Mouse (Mus musculus) heart, adult 8-10 months (tissue): ENCODE measurements at regions not wholly inside any gene's neighbourhood (a gene's known extent, or its start where the extent isn't known, plus 50 kb on each side); places are given as distances from the start of the nearest gene placed in this dataset. TPM values are rescaled to one million over a fixed set of nuclear protein-coding genes. Genes with fewer than 3 reads are reported as not detected.

Experiments used
- DNase-seq: peaks from one replicate; pipeline ENCODE4 v3.0.0; 2022; ENCODE audit warnings: low spot score
- microRNA-seq: library from miRNA; unstranded; fragments of <30 nt; microRNA quantifications from one replicate; pipeline ENCODE4 v1.2.0, GENCODE M21; 2022

DNA sequence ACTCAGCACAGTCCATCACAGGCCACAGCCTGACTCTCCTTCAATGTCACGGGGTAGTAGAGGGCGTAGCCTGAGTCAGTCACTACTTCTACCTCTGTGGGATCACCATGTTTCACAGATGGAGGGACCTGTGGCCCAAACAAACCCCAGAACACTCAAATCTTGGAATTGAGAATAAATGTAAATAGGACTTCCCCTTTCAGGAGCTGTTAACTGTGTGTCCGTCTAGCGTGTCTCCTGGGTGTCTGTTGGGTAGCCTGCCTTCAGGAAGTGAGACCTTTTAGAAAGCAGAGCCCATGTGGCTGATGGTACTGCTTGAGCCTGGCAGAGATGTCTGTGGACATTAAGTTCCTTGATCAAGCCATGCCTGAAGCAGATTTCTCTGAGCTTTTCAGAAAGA, 87.4 kb upstream of the Smim23 start:
- DNase-seq: no peak

DNA sequence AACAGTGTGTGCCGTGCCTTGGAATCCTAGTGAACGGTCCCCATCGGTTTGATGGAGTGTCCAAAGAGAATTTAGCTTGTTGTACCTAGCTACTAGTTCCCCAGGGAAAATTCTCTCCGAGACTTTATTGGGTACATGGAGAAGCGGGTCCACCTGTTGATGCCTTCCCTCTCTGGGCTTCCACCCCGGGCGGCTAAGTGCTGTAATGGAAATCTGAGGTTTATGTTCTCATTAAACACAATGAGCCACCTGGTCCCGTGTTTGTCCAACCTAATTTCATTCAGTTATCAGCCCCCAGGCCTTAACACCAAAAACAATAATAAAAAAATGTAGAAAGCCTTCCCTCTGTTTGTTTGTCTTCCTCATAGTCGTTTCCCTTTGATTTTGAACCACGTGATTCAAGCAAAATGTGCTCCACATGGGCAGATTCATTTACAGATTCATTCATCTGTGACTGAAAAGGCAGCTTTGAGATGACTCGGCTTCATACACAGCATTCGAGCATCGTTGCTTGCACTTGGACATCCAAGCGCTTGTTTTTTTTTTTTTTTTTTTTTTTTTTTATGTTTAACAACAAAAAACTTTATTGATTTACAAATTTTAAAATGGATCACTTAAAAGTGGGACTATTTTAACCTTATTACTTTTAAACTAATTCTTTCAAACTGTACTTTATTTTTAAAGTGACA, 84.5 kb upstream of the Smim23 start:
- no peak for DNase-seq

DNA sequence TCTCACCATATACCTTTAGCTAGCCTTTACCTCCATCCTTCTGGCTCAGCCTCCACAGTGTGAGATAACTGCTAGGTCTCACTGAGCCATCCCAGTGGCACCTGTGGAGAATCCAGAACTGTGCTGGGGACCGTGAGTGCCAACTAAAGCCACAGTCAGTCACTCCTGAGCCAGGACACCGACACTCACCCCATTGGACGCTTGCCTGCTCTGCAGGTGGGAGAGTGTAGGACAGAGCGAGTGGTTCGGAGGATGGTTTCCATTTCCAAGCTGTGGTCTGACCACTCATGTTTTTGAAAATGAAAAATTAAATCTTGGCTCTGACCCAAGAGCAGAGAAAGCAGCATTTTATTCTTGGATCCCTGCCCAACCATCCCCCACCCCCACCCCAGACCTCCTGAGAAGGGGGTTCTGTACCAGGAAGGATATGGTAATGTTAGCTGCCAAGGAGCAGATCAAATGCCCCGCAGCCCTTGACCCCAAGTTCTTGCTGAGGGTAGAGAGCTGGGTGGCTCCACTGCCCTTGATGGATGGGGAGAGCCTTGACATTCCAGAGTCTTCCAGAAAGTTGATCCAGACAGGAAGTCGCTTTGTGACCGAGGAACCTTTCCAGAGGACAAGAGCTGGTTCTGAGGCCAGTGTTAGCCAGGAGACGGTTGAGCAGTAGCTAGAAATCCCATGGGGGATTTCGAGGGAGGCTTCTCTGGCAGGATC, 83.3 kb upstream of the Smim23 start:
- no peak for DNase-seq

GRCm38 (mm10) chr11:32903970-32904369, 79.6 kb upstream of the Smim23 start:
- no peak for DNase-seq

DNA sequence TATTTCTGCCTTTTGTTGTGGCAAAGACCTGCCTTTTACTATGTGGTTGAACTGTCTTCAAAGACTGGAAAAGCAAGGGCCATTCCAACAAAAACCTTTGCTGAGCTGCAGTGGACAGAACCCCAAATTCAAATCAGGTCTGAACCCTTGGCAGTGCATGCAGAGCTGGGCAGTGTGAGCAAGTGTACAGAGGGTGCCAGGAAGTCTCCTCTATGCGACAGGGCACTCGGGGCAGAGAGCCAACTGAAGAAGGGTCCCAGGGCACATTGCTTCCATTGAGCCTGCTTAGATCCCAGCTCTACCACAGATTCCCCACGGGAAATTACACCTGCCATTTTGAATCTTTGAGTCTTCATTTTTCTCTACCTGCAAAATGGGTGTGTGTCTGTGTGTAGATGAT, 79.0 kb upstream of the Smim23 start:
- DNase-seq: no peak

GRCm38 (mm10) chr11:32902923-32903322, 78.5 kb upstream of the Smim23 start:
- DNase-seq: no peak

- no peak for DNase-seq
Measured at GRCm38 (mm10) chr11:32900437-32900836, 76.0 kb upstream of the Smim23 start.

- no peak for DNase-seq
Measured at GRCm38 (mm10) chr11:32899604-32900216, 75.3 kb upstream of the Smim23 start.

DNA sequence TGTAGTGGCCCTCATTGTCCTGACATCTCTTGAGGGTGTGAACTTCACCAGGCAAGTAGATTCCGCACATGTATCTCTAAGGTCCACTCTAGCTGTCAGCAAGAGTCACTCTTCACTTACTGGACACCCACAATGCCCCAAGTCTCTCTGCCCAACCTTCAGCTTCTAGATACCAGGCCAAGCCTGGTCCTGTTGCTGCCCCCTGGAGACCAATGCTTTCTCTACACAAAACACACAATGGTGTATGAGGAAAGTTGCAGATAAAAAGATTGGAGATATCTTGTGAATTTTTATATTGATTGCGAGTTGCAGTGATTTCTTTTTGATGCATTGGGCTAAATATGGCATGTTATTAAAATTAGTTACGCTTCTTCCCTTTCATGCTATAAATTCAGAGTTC, 71.0 kb upstream of the Smim23 start:
- no peak for DNase-seq

DNA sequence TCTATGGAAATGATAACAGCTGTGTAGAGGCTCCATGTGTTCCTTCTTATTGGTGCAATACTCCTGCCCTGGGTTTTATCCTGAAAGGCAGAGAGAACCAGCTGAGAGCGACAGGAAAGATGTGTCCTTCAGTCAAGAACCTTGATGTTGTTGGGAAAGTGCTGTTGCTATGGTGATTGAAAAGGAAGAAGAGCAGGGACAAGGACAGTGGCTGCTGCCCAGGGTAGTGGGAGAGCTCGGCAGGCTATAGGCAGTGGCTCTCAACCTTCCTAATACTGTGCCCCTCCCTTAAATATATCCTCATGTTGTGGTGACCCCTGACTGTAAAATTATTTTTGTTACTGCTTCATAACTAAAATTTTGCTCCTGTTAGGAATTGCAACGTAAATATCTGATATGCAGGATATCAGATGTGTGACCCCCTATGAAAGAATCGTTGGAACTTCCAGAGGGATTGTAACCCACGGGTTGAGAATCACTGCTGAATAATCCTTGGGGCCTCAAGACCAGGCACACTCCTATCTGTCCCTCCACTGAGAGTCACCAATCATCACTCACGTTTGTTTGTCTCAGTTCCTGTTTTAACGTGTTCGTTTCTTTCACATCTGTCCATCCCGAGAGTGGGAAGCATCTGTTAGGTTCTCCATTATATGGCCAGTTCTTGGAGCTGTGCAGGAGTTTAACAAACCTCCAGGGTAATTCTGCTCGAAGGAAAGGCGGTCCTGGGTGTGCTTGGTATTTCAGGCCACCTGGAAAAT, 68.9 kb upstream of the Smim23 start:
- no peak for DNase-seq

DNA sequence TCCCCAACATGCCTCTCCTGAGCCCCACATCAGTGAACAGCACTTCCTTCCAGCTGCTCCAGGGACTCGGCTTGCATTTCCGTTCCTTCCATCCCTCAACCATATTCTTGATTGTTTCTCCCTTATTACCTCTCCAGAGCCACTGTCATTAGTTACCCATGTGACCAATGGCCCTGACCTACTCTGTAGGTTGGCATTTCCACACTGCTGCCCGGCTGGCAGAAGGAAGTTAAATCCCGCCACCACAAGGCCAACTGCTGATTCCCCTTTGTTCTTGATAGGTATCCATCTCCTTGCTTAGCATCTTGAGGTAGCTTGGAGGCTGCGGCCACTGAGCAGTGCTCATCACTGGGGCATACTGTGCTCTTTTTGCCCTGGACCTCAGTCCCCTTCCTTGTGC, 68.1 kb upstream of the Smim23 start:
- DNase-seq: no peak

GRCm38 (mm10) chr11:32889248-32889647, 64.8 kb upstream of the Smim23 start:
- DNase-seq: no peak

GRCm38 (mm10) chr11:32884744-32885143, 60.3 kb upstream of the Smim23 start:
- DNase-seq: no peak

GRCm38 (mm10) chr11:32883062-32883852, 58.9 kb upstream of the Smim23 start:
- no peak for DNase-seq

GRCm38 (mm10) chr11:32878967-32879366, 54.6 kb upstream of the Smim23 start:
- DNase-seq: no peak

Small RNAs in the stretch of these regions (microRNA-seq; reads per million reads assigned to microRNA genes)
- gene Gm26052: not detected
